Mouse (Mus musculus): ENCODE data around the gene Hydin. TPM values are rescaled to one million over a fixed set of nuclear protein-coding genes. Genes with fewer than 3 reads are reported as not detected.

Hydin gene
- polyA plus RNA-seq, 1 experiment from 2014 or later = 0.06 TPM

DNA sequence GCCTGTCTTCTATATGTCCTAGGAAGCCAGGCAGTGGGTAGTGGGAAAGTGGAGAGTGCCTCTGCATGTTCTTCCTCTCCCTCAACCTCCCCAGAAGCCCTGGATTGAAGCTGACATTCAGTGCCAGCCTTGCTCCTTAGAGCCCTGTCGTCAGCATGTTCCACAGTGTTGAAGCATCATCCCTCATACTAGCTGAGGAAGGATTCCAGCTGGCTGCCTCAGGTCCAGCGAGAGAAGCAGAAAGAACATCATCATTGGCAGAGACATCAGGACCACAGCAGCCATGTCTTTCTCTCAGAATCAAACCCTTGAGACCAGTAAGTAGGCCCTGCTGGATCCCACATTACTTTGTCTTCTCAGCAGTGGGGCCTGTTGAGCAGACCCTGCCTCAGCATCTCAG, 390.9 kb downstream of the Hydin start:
- no peaks in the 10 kb centered on the region for H3K9me3 ChIP-seq
- no peak overlapping the region for H3K27ac ChIP-seq
- peaks cover 2% of the 10 kb centered on the region; the same call in 1 of the 2 replicates for H3K4me1 ChIP-seq
- no peak for DNase-seq (ENCODE audit: low spot score)
- peaks cover 55% of the 10 kb centered on the region for H3K36me3 ChIP-seq
- H3K4me3 ChIP-seq = no peak overlapping the region
- 91% methylated on average over 2 of the region's 2 CpGs for WGBS
- H3K27me3 ChIP-seq (ENCODE audit: insufficient read depth, poor library complexity, severe bottlenecking) = no peaks in the 10 kb centered on the region

Small RNAs within 50 kb of the gene (microRNA-seq; reads per million reads assigned to microRNA genes)
- gene Gm44489 = not detected
- gene Gm47306 = not detected

Other genes with a start within 250 kb of the Hydin start
- 0.15 TPM in 1 of 2 replicates, not detected in the other for gene Chst4, start 227.2 kb upstream of the Hydin start, polyA plus RNA-seq (2016; fragmentation: Nextera tagmentation; extraction: Ambion mirVana)
- 6.3 and 6.7 TPM in 2 replicates for gene Zfp612, start 187.2 kb upstream of the Hydin start, polyA plus RNA-seq (2016; fragmentation: Nextera tagmentation; extraction: Ambion mirVana)
- gene Gm21964, start 165.8 kb upstream of the Hydin start, polyA plus RNA-seq (2016; fragmentation: Nextera tagmentation; extraction: Ambion mirVana) = not detected in 2 replicates
- gene Gm17720, start 164.2 kb upstream of the Hydin start, polyA plus RNA-seq (2016; fragmentation: Nextera tagmentation; extraction: Ambion mirVana) = not detected in 2 replicates
- 0.48 and 1.5 TPM in 2 replicates for gene Calb2, start 98.8 kb upstream of the Hydin start, polyA plus RNA-seq (2016; fragmentation: Nextera tagmentation; extraction: Ambion mirVana)
- gene Cmtr2, start 51.3 kb upstream of the Hydin start, polyA plus RNA-seq (2016; fragmentation: Nextera tagmentation; extraction: Ambion mirVana) = 6.4 and 7.6 TPM in 2 replicates